Mouse (Mus musculus): ENCODE measurements around the gene Atl1.

The Atl1 gene

GRCm38 (mm10) chr12:69884053-69884452 lies 8.4 kb upstream of the Atl1 start:
- DNase-seq (ENCODE audit: low read depth, low spot score) = no peak

GRCm38 (mm10) chr12:69885170-69885923 lies 7.1 kb upstream of the Atl1 start:
- no peak for DNase-seq (ENCODE audit: low read depth, low spot score)

GRCm38 (mm10) chr12:69887776-69888175 lies 4.6 kb upstream of the Atl1 start:
- DNase-seq (ENCODE audit: low read depth, low spot score) = no peak

GRCm38 (mm10) chr12:69888345-69888744 lies 4.1 kb upstream of the Atl1 start:
- no peak for DNase-seq (ENCODE audit: low read depth, low spot score)

DNA sequence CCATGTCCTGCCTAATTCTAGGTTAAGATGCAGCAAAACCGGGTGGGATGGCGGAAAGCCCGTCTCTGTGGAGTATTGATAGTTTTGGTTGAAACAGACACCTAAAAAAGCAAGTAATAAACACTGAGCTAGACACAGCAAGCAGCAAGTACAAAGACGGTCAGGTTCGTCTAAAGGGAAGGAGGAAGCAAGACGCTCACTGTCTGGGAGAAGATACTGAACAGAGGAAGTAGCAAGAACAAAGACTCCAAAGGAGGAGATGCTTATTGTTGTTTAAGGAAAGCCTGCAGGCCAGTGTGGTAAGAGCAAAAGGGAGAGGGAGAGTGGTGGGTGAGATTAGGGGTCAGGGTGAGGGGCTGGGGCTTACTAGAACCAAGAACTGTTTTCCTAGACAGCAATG lies 2.4 kb upstream of the Atl1 start:
- no peak for DNase-seq (ENCODE audit: low read depth, low spot score)

DNA sequence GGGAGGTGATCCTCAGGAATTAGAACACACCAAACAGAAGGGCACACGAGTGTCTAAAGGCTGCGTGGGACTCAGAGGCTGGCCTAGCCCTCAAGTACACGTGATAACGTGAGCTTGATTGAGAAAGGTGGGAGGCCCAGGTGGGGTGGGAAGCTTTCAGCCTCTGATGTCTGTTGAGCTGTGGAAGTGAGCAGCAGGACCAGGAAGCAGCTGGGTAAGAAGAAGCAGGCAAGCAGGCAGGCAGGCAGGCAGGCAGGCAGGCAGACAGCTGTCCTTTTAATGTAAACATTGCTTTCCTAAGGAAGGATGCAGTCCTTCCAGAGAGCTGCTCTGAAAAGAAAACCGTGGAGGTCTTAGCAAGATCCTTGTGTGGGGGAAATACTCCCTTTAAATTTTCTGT lies 1.9 kb upstream of the Atl1 start:
- no peak for DNase-seq (ENCODE audit: low read depth, low spot score)

- DNase-seq (ENCODE audit: low read depth, low spot score) = no peak
Measured at GRCm38 (mm10) chr12:69891721-69892120, 693 bp upstream of the Atl1 start.

- DNase-seq (ENCODE audit: low read depth, low spot score) = no peak
Measured at GRCm38 (mm10) chr12:69893927-69894326, 1.5 kb downstream of the Atl1 start.

- no peak for DNase-seq (ENCODE audit: low read depth, low spot score)
Measured at GRCm38 (mm10) chr12:69895046-69895445, 2.6 kb downstream of the Atl1 start.

DNA sequence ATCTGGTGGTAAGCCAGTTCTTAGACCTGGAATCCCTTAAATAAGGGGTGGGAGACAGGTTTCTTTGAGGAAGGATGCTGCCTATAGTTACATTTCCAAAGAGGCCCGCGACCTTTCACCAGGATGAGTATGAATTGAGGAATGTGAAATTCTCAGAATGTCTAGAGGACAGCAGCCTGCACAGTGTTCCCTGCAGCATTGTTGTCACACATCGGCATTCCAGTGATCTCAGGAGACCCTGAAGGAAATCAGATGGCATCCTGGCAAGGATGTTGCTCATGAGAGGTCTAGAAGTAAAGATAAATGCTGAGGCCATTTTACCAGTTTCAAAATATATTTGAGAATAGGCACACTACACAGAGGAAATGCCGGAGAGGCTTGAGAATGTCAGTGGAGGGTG lies 5.7 kb downstream of the Atl1 start:
- DNase-seq (ENCODE audit: low read depth, low spot score) = no peak

DNA sequence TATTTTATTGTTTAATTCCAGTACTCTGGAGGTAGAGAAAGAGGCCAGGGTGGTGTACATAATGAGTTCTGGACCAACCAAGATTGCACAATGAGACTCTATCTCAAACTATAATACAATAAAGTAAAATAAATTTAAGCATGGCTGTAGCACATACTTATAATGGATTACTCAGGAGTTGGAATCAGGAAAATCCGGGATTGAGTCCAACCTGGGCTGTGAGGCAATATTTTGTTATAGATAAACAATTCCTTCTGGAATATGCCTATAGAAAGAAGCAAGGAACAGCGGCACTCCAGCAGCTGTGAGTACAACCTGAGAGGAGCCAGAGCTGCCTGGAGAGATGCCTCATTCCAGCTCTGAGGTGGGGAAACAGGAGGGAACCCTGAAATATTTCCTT lies 12.6 kb downstream of the Atl1 start:
- DNase-seq (ENCODE audit: low read depth, low spot score) = no peak

GRCm38 (mm10) chr12:69907667-69908510 lies 15.5 kb downstream of the Atl1 start:
- DNase-seq (ENCODE audit: low read depth, low spot score) = peak; percentile 14

GRCm38 (mm10) chr12:69908511-69908900 lies 16.1 kb downstream of the Atl1 start:
- DNase-seq (ENCODE audit: low read depth, low spot score) = peak; percentile 8

DNA sequence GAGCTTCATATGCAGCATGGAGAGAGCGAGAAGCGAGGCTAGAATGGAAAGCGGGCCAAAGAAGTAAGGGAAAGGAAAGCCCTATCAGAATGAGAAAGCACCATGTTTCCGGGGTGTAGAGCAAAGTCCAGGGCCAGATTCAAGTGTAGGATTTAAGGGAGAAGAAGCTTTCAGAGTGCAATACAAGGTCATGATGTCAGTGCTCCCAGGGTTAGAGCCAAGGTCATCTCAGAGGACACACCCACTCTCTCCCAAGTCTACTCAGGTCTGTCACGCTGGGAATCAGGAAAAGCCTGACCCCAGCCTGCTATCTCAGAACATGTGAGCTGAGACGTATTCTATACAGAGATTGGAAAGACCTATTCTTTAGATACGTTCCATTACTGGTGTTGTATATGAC lies 19.5 kb downstream of the Atl1 start:
- no peak for DNase-seq (ENCODE audit: low read depth, low spot score)

DNA sequence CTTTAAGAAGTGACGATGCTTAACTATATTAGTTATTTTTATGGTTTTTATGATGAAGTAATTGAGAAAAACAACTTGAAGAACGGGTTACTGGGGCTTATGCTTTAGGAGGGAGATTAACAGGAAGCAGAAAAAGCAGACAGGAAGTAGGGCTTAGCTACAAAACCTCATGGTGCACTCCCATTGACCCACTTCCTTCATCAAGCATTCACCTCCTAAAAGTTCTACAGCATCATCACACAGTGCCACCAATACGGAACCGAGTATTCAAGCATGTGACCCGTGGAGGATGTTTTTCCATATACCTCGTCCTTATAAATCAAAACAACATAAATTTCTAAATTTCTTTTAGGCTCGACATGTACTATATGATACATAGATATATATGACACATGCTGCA lies 20.3 kb downstream of the Atl1 start:
- DNase-seq (ENCODE audit: low read depth, low spot score) = no peak

GRCm38 (mm10) chr12:69917870-69918269 lies 25.5 kb downstream of the Atl1 start:
- no peak for DNase-seq (ENCODE audit: low read depth, low spot score)

GRCm38 (mm10) chr12:69922099-69922498 lies 29.7 kb downstream of the Atl1 start:
- DNase-seq (ENCODE audit: low read depth, low spot score) = no peak

DNA sequence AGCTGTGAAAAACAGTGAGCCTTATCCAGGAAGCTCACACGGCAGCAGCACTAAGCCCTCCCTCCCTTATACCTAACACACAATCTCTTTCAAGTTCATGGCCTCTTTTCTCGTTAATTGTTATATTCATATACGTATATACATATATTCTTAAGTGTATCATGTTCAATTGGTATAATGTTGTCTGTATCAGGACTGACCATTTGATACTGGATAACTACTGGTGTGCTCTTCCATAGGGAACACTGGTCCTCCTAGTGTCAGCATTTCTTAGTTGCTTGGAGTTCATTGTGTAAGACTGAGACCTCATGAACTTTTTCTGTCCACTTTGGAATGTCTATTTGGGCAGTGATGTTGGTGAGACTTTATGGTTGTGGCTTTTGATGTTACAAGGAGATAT lies 30.7 kb downstream of the Atl1 start:
- no peak for DNase-seq (ENCODE audit: low read depth, low spot score)

GRCm38 (mm10) chr12:69923603-69924002 lies 31.2 kb downstream of the Atl1 start:
- no peak for DNase-seq (ENCODE audit: low read depth, low spot score)

GRCm38 (mm10) chr12:69924012-69924411 lies 31.6 kb downstream of the Atl1 start:
- peak; percentile 16 for DNase-seq (ENCODE audit: low read depth, low spot score)

- DNase-seq (ENCODE audit: low read depth, low spot score) = no peak
Measured at GRCm38 (mm10) chr12:69926716-69927115, 34.3 kb downstream of the Atl1 start.

DNA sequence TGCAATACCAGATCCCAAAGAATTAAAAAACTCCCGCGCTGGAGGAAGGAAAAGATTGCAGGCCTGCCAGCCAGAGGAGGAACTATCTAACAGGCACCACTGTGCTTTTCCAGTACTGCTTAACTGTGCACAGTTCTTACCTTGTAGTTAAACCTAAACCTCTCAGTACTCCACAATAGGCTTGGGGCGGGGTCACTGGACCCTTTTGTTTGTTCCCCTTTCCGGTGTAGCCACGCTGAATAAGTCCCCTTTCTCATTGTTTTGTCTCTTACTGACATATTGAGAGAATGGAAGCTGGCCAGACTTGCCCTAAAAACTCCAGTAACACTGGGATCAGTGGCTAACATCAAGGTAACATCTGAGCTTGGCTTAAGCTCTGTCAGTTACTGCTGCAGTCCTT lies 45.3 kb downstream of the Atl1 start:
- DNase-seq (ENCODE audit: low read depth, low spot score) = no peak

DNA sequence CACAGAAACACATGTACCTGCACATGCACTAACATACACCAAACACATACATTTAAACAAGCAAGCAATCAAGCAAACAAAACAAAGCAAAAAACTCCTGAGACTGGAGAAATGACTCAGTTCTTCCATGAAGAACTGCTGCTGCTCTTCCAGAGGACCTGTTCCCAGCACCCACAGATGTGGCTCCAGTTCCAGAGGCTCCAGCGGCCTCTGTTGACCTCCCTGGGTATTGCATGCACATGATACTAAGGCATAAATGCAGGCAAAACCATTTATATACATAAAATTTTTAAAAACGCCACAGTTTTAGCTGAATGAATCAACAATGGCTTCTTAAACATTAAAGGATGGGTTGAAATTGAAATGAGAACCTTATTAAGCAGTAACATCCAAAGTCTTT lies 46.9 kb downstream of the Atl1 start:
- no peak for DNase-seq (ENCODE audit: low read depth, low spot score)

Measured in retina, postnatal 7 days (tissue).